ENCODE assay signal across 13 mouse cellular contexts in genomic region chr4:139492258-139492833, GRCm38 (mm10). TPM values are rescaled to one million over a fixed set of nuclear protein-coding genes. Genes with fewer than 3 reads are reported as not detected.
DNase-seq lines count a peak whose midpoint lies in the region; ATAC-seq and TF ChIP-seq lines count a peak whose summit lies in the region.
"Had no signal": no experiment of that assay in that cellular context is flagged by ENCODE, and none has a peak within 500 bp of the region (broad histone marks: within the 10 kb centered on the region; RNA-seq: fewer than 3 reads in every experiment).

No protein-coding gene starts in this region.

- no peaks in the 10 kb centered on the region for H3K27me3 ChIP-seq in heart, embryonic 11.5 days (ENCODE audit: control insufficient read depth, insufficient read depth, low read length)
- H3K27me3 ChIP-seq in liver, adult 2 months (ENCODE audit: control insufficient read depth, insufficient read depth, low read length), result no peaks in the 10 kb centered on the region
- no peaks in the 10 kb centered on the region for H3K27me3 ChIP-seq in liver, embryonic 15.5 days

- TF ChIP-seq POLR2A in liver, adult 2 months (IDR thresholded peaks at IDR 0.05; ENCODE audit: extremely low read depth, insufficient read depth, low read length), result no peak

- intact Hi-C loops in heart, postnatal 36 days (cut with DNase I), result no loop called here

- no peak overlapping the region for H3K27ac ChIP-seq in heart, embryonic 11.5 days (ENCODE audit: low read depth, low read length)
- H3K27ac ChIP-seq in liver, adult 2 months (replicated peaks; ENCODE audit: insufficient read depth, low read depth, low read length), result no peak overlapping the region
- H3K27ac ChIP-seq in liver, embryonic 15.5 days (replicated peaks), result 0 out of 2 replicates have a peak overlapping the region, but pooled peaks have one; percentile 56
- H3K27ac ChIP-seq: layer of hippocampus, adult 2 months had no signal

- peaks cover 14% of the 10 kb centered on the region for H3K4me1 ChIP-seq in heart, embryonic 11.5 days (ENCODE audit: control insufficient read depth, insufficient read depth, low read length)
- peaks cover 8% of the 10 kb centered on the region for H3K4me1 ChIP-seq in liver, adult 2 months (ENCODE audit: control insufficient read depth, insufficient read depth, low read length)
- H3K4me1 ChIP-seq in liver, embryonic 15.5 days (replicated peaks), result peaks cover 14% of the 10 kb centered on the region

- peak; percentile 53; the same call in 1 of the 2 replicates for ATAC-seq in heart, embryonic 11.5 days (replicated peaks; ENCODE audit: insufficient number of reproducible peaks, low FRiP score, low TSS enrichment)
- ATAC-seq in liver, embryonic 15.5 days (ENCODE audit: insufficient read depth), result peak; percentile 20; the same call in 1 of the 2 replicates
- ATAC-seq: inflammation-experienced regulatory T-cells, adult 6 months had no signal

- no peaks in the 10 kb centered on the region for H3K79me2 ChIP-seq in liver, adult 2 months (ENCODE audit: control insufficient read depth, insufficient read depth, low read length)

- 40% methylated on average over 3 of the region's 3 CpGs for WGBS in heart, embryonic 11.5 days (ENCODE audit: insufficient replicate concordance)
- WGBS in liver, adult 2 months, result 29% methylated on average over 3 of the region's 3 CpGs
- WGBS in liver, embryonic 15.5 days (ENCODE audit: insufficient replicate concordance), result 36% methylated on average over 3 of the region's 3 CpGs

- peak; percentile 19 to 60 for DNase-seq in adrenal gland, adult (ENCODE audit: inconsistent age in 2 of 2, low spot score in 1 of 2)
- DNase-seq in adrenal gland, adult 8-10 months, result no peak
- DNase-seq in heart, postnatal 36 days, result no peak
- DNase-seq in liver, adult 2 months (ENCODE audit: extremely low read depth, low read depth, low spot score), result peak; percentile 20
- DNase-seq in liver, result no peak
- no peak for DNase-seq in layer of hippocampus, adult 9-11 months
- DNase-seq: embryo, embryonic 11 days; thymus, postnatal 25 days had no signal

- no peaks in the 10 kb centered on the region for H3K9me3 ChIP-seq in heart, embryonic 11.5 days (replicated peaks; ENCODE audit: control insufficient read depth, low read length)
- H3K9me3 ChIP-seq in liver, embryonic 15.5 days (replicated peaks), result no peaks in the 10 kb centered on the region

- no peak for TF ChIP-seq CTCF in liver, adult 2 months (IDR thresholded peaks at IDR 0.05; ENCODE audit: low read depth, low read length)

- H3K9ac ChIP-seq in heart, embryonic 11.5 days (ENCODE audit: low read depth, low read length), result no peak overlapping the region
- H3K9ac ChIP-seq in liver, adult 2 months (ENCODE audit: low read depth, low read length), result no peak overlapping the region
- H3K9ac ChIP-seq in liver, embryonic 15.5 days, result no peak overlapping the region

- peaks cover 18% of the 10 kb centered on the region for H3K36me3 ChIP-seq in heart, embryonic 11.5 days (ENCODE audit: control insufficient read depth, insufficient read depth, low read length)
- peaks cover 3% of the 10 kb centered on the region; the same call in 1 of the 2 replicates for H3K36me3 ChIP-seq in liver, adult 2 months (ENCODE audit: control insufficient read depth, insufficient read depth, low read length)
- peaks cover 42% of the 10 kb centered on the region for H3K36me3 ChIP-seq in liver, embryonic 15.5 days (replicated peaks)

- no peak overlapping the region for H3K4me3 ChIP-seq in heart, embryonic 11.5 days (ENCODE audit: low read depth, low read length)
- no peak overlapping the region for H3K4me3 ChIP-seq in liver, adult 2 months (ENCODE audit: insufficient read depth, low read depth, low read length)
- H3K4me3 ChIP-seq in liver, embryonic 15.5 days (replicated peaks), result no peak overlapping the region
- H3K4me3 ChIP-seq: erythroblast, embryonic 14.5 days; layer of hippocampus, adult 2 months had no signal

- H3K4me2 ChIP-seq in heart, embryonic 11.5 days, result no peak overlapping the region
- H3K4me2 ChIP-seq in liver, embryonic 15.5 days, result no peak overlapping the region

RNA-seq across cellular contexts. Expression of gene Iffo2, which starts 38.0 kb away (rescaled TPM):
- total RNA-seq in adrenal gland, adult 8-10 months (2022), result 10 to 100 TPM; 10.7 to 13.3 (median 12.0) TPM
- polyA plus RNA-seq in heart, embryonic 11.5 days (2014; fragmentation: Nextera tagmentation; extraction: Ambion mirVana), result 2.2 and 2.7 TPM in 2 replicates
- total RNA-seq in heart, postnatal 36 days (2021), result 1 to 10 TPM; 5.7 to 6.0 TPM
- 4.3 and 5.4 TPM in 2 replicates for total RNA-seq in liver, adult 2 months (2014; rRNA removed)
- polyA plus RNA-seq in liver, adult 2 months (2012; rRNA removed), result 5.3 and 7.0 TPM in 2 replicates
- polyA plus RNA-seq in liver, embryonic 15.5 days (2015; fragmentation: Nextera tagmentation; extraction: Ambion mirVana), result 0.69 and 1.1 TPM in 2 replicates
- polyA plus RNA-seq: erythroblast, embryonic 14.5 days had no signal

Comparison
In these comparisons a context has a peak if more than half of its experiments do, and no peak if none do; other contexts are left out.
1. DNase-seq: peak in adrenal gland, adult (2 of 2) and liver, adult 2 months (single experiment); none in adrenal gland, adult 8-10 months (single experiment), heart, postnatal 36 days (0 of 2), liver (single experiment) and layer of hippocampus, adult 9-11 months (single experiment).